Mouse (Mus musculus): ENCODE data around the gene Amfr.

Gene Amfr

DNA sequence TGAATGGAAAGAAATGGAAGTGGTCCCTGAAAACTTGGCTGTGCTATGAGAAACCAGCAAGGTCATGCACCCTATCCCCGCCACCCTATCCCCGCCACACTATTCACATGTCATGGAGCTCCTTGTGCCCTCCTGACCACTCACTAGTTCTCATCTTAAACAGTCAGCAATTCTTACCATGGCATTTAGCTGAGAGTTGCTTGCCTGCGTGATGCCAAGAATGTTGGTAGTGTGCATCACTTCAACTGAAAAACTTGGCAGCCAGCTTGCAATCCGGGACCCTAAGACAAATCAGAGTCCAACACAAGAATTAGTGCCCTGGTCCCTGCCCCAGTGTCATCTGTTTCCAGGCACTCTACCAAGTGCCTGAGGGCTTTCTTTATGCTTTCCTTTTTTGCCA, 32.5 kb downstream of the Amfr start:
- no peak for DNase-seq

DNA sequence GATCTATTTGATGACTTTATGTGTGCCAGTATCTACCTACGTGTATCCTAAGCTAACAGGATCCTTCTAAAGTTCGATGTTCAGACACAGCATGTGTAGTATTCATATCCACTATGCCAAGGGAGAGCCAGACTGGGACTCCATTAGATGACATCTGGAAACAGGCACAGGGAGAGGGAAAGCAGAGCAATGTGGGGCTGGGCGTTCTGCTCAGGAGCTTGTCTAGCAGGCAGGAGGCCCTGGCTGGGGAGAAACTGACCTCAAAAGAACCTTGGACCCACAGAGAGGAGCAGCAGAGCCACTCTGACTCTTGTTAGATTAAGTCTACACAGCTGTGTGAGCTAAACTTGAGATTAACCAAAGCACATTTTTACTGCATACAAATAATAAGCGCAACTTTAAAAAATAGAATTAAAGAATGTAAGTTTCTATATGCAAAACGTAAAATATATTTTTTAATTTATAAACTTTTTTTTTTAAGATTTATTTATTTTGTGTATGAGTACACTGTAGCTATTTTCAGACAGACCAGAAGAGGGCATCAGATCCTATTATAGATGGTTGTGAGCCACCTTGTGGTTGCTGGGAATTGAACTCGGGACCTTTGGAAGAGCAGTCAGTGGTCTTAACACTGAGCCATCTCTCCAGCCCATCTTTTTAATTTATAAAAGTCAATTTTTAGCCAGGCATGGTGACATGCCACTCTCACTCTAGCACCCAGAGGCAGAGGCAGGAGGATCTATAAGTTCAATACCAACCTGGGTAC, 36.0 kb downstream of the Amfr start:
- DNase-seq = no peak

DNA sequence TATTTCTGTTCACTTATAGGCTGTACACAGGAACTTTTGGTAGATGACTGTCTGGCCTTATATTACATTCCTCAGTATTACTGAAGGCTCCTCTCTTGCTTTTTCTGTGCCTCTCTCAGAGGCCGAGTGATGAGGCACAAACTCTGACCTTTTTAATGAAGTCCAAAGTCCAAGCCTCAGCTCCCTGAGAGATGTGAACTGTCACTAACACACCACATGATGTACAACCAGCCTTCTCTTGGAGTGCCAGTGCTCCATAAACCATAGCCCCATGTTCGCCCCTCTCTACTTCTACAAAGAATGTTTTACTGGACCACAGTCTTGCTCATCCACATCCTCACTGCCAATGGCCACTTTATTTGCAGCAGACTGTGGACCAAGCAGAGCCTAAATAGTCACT, 37.3 kb downstream of the Amfr start:
- DNase-seq = no peak

DNA sequence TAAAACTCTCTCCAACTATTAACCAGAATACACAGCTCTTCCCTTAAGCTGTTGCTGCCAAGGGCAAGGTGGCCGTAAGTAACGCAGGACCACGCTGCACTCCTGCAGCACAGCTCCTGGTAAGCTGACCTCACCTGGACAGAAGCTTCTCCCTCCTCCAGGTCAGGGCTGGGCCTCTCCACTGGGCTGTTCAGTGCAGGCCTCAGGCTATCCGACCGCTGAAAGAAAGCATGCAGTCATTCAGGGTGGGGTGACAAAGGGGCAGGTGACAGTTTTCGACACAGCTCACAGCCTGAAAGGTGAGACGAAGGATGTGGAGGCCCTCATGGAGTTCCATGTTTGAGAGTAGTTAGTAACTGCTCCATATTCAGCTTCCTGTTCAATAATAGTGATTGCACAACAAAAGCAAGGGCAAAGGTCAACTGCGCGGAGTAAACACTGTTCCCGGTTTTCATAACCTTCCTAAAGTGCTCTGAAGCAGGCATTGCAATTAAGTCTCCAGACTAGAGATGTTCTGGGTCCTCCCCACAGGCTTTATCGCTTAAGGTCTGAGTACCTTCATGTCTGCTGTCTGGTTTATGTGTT, 37.9 kb downstream of the Amfr start:
- DNase-seq = no peak

DNA sequence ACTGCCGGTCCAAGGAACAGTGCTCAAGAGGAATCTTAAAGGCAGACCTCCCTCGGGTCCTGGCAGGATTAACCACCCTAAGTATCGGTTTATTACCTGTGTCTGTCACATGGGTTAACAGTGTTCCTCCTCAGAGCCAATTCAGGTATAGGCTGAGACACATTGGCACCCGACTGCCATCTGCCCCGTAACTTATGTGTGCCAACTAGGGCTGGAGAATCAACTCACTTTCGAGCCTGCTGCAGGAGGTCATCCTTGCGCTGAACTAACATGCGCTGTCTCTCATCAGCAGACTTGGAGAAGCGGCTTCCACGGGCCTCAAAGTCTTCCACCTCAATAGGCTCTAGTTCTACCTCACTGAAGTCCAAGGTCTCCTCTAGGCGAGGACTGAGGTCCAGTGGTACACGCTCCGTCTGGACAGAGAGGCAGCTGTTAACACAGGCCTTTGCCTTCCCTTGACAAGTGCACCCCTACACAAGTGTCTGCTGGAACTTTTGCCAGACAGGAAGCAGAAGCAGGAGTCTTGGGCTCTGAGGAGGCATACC, 38.7 kb downstream of the Amfr start:
- no peak for DNase-seq

DNA sequence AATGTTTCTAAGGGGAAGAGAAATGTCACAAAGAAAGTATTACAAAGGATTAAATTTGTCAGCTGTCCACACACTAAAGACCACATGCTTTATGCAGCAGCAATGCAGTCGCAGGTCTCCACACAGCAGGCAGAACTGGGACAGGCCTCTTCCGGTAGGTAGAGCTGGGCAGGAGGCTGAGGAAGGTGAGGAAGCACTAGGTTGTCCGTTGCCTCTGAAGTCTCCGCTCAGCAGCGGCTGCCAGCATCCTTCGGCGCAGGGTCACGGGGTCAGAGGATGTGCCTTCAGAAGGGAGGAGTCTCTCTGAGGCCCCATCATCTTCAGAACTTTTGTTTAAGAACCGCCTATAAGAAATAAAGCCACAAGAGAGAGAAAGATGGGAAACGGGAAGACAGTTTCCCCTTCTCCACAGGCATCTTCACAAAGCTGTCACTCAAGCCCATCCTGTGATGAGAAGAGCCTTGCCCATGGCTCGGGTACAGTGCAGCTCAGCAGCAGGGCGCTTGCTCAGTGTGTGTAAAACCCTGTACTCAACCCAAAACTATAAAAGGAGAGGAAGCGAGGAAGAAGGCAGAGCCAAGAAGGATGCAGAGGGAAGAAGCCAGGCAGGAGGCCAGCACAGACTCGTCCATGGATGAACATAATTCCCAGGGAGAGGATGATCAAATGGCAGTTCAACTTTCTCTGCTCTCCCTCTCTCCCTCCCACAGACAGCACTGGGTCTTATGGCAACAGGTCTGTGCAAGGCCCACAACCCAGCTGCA, 39.5 kb downstream of the Amfr start:
- DNase-seq = no peak

DNA sequence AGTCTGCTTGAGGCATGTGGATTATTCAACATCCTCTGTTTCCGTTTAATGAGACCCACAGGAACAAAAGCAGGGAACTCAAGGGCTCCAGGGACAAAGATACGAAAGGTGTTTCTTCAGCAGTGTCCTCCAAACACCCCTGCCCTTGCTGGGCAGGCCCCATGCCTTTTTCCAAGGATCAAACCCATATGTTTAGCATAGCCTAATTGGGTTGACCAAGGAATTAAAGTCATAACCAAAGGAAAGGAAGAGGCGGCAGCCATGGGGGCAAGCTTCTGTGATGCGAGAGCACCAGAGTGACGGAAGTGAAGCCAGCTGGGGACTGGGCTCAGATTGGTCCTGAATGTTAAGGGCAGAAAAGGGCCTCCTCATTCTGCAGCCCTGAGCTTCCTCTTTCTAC, 40.4 kb downstream of the Amfr start:
- DNase-seq = peak; percentile 3

DNA sequence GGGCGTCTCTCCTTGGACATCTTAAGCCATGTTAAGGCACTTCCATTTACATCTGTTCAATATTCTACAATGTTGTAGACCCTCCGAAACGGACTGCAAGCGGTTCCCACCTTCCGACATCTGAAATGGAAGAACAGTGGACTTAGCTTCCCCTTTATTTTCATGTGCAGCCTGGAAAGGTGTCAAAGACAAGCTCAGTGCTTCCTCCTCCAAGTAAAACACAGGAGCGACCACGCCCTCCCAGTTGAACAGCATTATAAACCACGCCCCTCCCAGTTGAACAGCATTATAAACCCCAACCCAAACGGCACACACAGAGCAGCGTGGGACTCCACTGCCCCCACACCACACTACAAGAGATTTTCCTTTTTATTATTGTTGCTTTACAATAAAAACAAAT, 41.2 kb downstream of the Amfr start:
- peak; percentile 3 for DNase-seq

DNA sequence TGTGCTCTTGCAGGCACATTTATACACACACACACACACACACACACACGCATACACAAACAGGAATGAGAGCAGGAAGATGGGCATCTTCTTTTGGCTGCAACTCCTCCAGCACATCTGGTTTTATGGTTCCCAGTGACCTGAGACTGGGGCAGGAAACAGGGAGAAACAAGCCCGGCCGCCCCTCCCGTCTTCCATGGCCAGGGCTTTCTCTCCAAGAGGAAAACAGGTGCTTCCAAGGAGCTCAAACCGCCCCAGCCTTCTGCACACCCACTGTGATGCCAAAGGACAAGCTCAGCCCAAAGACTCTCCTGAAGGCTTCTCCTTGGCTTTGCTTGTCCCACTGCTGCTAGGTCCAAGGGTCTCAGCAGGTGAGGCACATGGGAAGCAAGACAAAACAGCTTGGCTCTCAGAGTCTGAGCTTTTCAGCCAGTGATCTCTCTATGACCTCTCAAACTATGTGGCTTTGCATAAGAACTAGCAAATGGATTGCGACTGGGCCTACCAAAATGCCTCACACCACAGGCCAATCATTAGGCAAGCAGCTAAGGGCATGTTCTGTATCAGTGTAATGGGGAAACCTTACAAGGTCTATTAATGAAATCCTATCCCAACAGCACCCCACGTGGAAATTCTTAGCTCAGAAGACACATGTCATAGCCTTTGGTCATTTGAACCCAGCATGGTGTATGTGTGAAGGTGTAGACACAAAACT, 42.9 kb downstream of the Amfr start:
- no peak for DNase-seq

- no peak for DNase-seq
Observed at GRCm38 (mm10) chr8:93968293-93968692, 44.3 kb downstream of the Amfr start.

DNA sequence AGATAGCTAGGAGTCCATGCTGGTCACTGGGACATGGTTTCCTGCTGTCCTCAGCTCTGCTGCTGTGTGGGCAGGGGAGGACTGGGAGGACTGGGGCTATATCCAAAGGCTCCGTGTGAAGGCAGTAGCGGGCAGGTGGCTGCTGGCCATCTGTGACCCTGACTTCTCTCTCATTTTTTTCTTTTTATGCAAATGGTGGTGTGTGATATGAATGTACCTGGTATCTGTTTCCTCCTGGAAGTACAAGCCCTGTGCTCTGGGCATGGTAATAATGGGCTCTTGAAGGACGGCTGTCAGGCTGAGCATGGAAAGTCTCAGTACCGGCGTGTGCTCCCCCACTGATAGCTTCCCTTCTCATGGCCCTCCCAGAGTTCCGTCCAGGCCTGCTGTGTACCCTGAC, 51.7 kb downstream of the Amfr start:
- DNase-seq = no peak

DNA sequence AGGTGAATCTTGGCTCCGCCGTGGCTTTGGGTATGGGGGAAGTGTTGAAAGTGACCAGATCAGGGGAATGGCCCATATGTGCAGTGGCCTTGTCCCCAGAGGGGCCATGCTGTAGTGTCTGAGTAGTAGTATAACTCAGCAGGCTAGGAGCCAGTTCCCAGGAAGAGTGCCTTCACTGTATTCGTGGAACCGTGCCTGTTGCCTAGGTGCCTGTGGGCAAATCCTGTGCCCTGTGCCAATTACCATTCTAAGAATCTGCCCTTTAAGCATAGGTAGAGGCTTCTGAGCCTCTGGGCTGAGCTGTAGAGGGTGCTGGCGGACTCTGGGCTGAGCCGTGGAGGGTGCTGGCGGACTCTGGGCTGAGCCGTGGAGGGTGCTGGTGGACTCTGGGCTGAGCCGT, 54.2 kb downstream of the Amfr start:
- no peak for DNase-seq

DNA sequence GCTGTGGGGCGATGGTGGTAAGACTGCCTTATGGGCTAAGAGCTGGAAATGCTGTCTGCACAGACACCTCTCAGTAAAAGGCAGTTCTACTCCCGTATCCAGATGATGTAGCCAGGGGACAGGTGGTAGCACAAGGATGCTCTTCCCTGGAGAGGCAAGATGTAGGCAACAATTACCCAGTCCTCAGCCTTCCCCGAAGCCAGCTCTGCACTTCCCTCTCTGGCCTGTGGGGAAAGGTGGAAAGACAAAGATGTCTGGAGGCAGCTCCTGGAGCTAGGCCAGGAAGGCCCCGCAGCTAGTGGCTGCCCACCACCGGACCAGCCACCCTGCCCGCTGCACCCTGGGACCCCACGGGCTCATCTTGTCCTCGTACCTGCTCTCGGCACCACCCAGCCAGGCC, 60.1 kb downstream of the Amfr start:
- no peak for DNase-seq

- DNase-seq = no peak
Observed at GRCm38 (mm10) chr8:93950133-93950532, 62.5 kb downstream of the Amfr start.

DNA sequence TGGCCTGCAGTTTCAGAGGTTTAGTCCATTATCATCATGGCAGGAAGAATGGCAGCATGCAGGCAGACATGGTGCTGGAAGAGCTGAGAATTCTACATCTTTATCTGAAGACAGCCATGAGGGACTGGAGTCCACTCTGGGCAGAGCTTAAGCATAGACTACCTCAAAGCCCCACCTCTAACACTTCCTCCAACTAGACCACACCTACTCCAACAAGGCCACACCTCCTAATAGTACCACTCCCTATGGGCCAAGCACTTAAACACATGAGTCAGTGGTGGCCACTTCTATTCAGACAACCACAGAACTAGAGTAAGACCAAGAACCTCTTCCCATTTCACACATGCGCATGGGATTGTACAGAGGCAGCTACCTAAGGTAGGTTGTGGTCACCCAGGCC, 66.2 kb downstream of the Amfr start:
- no peak for DNase-seq

DNA sequence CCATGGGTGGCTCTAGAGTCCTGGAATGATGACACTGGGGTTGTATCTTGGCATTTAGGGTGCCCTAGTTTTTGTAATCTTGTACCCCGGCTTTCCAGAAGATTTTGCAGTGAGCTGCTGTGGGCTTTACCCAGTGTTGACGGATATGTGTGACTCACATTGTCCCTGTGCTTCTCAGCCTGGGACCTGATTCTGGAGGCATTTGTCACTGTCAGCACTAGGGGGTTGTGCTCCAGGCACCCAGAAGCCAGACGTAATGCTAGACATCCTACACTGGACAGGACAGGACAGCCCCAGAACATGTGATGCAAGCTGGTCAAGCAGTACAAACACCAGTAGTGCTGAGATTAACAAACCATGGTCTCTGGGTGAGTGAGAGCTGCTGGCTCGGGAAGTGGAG, 66.9 kb downstream of the Amfr start:
- DNase-seq = no peak

- DNase-seq = no peak
Observed at GRCm38 (mm10) chr8:93941636-93942054, 71.0 kb downstream of the Amfr start.

- DNase-seq = no peak
Observed at GRCm38 (mm10) chr8:93940542-93941423, 71.9 kb downstream of the Amfr start.

DNA sequence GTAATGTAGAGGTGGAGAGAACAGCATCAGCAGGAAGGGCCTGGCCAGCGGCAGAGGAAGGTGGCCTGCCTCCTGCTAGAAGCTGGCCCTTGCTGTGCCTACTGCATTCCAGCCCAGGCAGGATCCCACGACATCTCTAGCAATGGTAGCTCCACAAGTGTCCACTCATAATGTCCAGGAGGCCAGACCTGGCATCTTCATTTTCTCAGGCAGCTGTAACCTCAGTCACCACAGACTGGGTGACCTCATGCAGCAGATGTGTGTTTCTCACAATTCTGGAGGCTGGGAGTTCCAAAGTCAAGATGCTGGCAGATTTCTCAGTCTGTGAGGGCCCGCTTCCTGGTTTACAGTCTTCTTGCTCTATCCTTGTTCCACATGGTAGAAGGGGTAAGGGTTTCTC, 74.4 kb downstream of the Amfr start:
- no peak for DNase-seq

DNA sequence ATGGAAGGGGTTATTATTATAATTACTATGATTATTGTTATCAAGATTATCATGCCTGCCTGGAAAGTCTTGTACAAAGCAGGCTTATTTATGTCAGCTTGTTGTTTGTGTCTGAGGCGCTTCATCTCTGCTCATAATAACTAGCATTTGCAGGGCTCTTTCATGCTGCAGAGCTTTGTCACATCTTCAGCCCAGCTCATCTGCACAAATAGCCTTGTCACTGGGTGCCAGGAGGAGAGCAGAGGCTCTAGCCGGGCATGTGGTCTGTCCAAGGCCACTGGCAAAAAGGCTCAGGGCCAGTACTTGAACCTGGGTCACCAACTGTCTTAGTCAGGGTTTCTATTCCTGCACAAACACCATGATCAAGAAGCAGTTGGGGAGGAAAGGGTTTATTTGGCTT, 79.4 kb downstream of the Amfr start:
- DNase-seq = no peak

DNA sequence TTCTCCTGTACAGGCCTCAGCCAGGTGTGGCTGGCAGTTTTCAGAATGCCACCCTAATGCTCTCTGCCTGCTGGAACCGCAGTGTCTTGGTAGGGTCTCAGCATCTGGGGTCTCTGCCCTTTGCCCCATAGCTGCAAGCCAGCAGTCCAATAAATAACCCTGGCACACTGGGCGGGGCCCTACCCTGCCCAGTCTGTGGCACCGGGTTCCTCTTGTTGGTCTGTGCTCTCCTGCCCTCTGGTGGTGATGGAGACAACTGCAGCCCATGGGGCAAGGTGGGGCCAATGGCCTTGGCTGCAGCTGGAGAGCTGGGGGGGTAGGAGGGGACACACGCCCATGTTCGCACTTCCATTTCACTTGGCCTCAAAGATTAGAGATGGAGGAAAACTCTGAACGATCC, 79.8 kb downstream of the Amfr start:
- peak; percentile 79 for DNase-seq

GRCm38 (mm10) chr8:93931336-93931735, 81.3 kb downstream of the Amfr start:
- DNase-seq = no peak

Data from right cerebral cortex, postnatal 25 days (tissue).